Mouse (Mus musculus) layer of hippocampus, postnatal 36 days (tissue): ENCODE measurements around the gene Eefsec. TPM values are rescaled to one million over a fixed set of nuclear protein-coding genes. Genes with fewer than 3 reads are reported as not detected.

Experiments used
- DNase-seq, 2 experiments: peaks; one replicate each; pipeline ENCODE4 v3.0.0; 2022
- total RNA-seq, 2 experiments: library from RNA; stranded (reverse); gene quantifications; 2 replicates each; pipeline ENCODE4 v1.2.3; 2021

The Eefsec gene
- total RNA-seq, 2 experiments from 2014 or later, result 23.6 to 24.1 TPM

DNA sequence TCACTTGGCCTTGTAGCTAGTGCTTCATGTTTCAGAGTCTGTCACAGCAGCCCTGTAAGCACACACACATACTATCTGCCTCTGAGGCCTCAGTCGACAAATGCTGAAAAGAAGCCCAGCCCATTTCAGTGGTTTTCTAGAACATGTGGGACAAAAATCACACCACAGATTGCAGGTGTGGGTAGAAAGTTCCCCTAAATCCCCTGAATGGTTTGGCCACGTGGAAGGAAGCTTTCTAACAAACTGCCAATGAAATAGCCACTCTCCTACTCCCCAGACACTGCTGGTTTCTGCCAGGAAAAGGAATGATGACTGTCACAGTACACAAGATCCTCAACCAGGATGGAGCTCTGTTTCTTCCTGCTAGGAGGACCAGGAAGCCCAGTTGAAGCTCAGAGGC, 33.7 kb downstream of the Eefsec start:
- no peak for DNase-seq

DNA sequence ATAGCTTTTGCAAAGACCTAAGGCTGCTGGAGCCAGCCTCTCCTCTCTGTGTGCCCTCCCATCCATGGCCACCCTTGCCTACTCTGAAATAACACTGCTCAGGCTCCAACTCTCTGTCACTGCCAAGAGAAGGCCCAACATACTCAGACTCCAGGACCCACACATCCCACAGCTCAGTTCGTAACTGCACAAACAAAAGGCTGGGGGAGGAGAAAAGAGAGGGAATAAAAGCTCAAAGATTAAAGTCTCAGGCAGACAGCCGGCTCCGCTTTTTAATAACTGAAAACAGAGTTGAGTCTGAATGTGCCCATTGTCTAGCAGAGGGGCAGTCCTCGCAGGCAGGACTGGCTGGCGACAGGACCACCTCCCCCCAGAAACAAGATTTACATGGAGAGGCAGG, 36.8 kb downstream of the Eefsec start:
- no peak for DNase-seq

DNA sequence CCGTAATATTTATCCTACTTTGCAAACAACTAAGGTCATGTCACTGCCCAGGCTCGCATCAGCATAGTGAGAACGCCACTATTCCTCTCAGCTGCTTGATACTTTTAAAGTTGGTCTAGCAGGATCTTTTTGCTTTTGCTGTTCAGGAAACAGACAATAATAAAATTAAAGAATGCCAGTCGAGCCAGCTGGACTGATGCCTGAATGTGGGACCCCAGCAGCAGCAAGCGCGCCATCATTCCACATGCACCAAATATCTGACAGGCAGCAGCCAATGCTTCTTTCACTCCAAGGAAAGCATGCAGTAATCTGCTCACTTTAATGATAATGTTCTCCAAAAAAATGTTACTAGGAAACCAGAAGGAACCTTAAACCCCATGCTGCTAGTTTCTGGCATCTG, 45.9 kb downstream of the Eefsec start:
- no peak for DNase-seq

DNA sequence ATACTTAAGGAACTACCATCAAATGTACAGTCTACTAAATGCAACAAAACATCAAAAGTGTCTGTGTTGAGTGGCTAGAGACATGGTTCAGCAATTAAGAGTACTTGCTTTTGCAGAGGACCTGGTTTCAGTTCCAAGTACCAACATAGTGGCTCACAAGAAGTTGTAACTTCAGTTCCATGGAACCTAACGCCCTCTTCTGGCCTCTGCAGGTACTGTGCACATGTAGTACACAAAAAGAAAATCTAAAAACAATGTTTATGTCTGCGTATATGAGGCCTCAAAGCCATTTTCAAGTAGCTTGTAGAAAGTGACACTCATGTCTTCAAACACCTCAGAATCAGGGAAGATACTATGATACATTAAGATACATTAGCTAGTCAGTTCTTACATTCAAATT, 48.4 kb downstream of the Eefsec start:
- DNase-seq, result no peak

- no peak for DNase-seq
Observed at GRCm38 (mm10) chr6:88388946-88389345, 57.4 kb downstream of the Eefsec start.

GRCm38 (mm10) chr6:88387836-88388724, 58.3 kb downstream of the Eefsec start:
- no peak for DNase-seq

DNA sequence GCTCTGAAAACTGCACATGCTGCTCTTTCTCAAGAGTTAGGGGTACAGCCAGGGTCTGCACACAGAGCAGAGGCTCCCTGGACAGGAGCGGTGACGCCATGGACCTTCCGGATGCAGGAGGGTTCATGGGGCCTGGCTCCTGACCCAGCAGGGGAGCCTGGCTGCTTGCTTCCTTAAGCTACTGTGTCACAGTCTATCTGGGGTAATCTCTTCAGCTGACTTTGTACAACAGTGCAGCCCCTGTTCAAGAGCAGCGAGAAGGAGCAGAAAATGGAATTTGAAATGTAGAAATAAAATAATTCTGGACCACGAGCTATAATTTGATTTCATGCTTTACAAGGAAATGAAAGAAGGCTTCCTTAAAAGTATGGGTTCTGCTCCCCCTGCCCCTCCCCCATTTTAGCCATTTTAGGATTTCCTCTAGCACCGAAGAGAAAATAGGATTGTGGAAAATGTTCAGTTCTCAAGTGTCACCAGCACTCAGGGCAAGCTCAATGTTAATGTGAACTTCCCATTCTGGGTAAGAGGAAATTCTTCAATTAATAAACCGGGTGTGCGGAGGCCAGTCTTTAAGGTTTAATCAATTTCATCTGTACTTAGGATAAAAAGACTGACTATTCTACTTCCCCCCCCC, 61.8 kb downstream of the Eefsec start:
- no peak for DNase-seq

- no peak for DNase-seq
Observed at GRCm38 (mm10) chr6:88383734-88384133, 62.6 kb downstream of the Eefsec start.

DNA sequence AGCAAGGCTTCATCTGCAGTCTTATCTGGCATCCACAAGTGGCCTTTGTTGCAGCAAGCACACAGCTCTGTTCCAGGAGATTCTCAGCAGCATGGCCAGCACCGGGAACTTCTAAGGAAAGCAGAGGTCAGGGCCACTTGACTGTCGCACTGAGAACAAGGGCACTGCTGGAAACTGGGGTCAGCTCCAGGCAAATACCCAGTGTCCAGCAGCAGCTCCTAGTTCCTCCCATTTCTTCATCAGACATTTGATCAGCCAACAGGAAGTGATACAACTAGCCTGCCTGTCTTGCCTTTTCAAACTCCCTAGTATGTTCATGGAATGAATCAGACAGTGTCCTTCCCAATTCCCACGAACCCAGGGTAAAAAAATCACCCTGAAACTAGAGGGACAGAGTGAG, 66.6 kb downstream of the Eefsec start:
- DNase-seq, result no peak

GRCm38 (mm10) chr6:88378829-88379228, 67.5 kb downstream of the Eefsec start:
- DNase-seq, result no peak

GRCm38 (mm10) chr6:88374247-88374646, 72.1 kb downstream of the Eefsec start:
- no peak for DNase-seq

GRCm38 (mm10) chr6:88369851-88370635, 76.3 kb downstream of the Eefsec start:
- DNase-seq, result no peak

DNA sequence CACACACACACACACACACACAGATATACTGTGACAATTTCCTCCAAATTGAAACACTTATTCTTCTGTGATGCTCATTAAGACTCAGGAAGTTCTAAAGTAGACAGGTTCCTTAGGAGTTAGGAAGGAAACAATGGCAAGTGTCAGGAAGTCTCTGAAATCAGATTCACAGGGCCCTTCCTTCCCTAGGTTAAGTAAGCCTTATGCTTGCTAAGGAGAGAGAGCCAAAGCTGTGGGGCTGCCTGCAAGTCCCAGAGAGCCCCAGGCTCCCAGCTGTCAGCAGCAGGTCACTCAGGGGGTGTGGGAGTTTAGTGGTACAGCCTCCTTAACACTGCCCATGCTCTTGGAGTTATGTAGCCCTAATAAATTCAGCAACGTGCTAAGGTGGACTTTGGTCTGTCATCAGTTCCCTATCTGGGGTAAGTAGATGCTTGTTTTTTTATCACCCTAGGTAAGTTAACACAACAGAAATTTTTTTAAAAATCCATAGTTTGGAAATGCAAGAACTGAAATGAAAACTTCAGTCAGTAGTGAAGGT, 82.8 kb downstream of the Eefsec start:
- DNase-seq, result no peak

- DNase-seq, result no peak
Observed at GRCm38 (mm10) chr6:88361096-88361495, 85.2 kb downstream of the Eefsec start.

- DNase-seq, result no peak
Observed at GRCm38 (mm10) chr6:88358210-88358609, 88.1 kb downstream of the Eefsec start.

DNA sequence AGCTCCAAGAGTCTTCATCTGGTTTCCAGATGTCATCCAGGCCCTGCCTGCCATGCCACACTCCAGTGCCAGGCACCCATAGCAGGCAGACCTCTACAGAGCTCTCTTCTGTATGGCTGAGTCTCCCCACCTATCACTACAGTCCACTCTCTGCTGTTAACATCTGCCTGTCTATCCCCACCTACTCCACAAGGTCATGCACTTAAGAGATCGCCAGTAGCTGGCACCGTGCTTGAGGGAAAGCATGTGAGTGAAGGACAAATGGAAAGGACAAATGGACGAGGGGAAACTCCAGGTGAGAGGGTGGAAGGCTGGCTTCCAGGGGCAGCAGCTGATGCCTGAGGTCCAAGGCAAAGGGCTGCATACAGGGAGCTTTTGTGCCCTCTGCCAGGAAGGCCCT, 90.5 kb downstream of the Eefsec start:
- no peak for DNase-seq

DNA sequence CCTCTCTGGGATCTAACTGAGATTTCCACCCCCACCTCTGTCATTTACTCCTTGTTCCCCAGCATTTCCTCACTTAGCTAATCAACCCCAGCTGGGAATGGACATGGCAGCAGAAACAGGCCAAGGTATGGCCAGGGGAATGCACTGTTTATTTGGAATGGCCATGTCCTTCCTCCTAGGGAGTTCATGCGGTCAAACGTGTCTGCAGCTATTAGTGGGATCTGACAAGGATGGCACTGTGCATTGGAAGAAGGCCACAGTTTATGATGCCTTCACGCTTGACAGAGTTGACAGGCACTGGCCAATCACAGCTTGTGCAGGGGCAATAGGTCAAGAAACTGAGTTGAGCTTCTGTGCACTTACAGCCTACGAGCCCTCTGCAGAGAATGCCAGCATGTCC, 93.8 kb downstream of the Eefsec start:
- no peak for DNase-seq

DNA sequence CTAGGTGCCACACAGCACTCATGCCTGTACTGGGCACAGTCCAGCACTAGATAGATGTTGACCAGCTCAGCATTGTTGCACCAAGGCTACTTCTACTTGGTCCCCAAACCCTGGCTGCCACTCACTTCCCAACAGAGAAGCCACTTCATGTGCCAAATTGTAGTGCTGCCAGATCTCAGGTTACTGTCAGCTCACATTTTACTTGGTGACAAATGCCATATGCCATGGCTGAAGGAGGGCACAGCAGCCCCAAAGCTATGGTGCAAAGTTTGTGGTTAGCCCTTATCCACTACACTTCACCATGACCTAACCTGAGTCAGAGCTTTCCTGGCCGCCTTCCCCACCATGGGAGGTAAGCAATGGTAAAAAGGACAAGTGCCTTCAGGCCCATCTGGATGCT, 99.6 kb downstream of the Eefsec start:
- DNase-seq, result no peak

- no peak for DNase-seq
Observed at GRCm38 (mm10) chr6:88345311-88345710, 101.0 kb downstream of the Eefsec start.

- DNase-seq, result peak; percentile 64 to 73
Observed at GRCm38 (mm10) chr6:88343485-88344450, 102.6 kb downstream of the Eefsec start.

- DNase-seq, result no peak
Observed at GRCm38 (mm10) chr6:88342965-88343364, 103.4 kb downstream of the Eefsec start.

DNA sequence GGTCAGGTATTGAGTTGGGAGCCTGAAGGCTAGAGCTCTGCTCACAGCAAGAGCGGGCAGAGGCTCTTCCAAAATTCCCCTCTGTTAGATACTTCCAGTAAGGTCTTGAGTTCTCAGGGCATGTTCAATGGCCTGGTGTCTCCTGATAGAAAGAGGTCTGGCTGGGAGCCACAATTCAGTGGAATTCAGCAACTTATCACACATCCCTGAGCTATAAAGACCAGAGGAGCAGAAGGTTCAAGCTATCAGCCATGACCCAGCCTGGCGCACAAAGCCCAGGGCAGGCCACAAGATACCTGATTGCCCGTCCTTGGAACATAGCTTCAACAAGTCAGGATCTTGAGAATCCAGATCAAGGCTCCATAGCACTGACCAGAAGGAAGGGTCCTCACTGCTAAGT, 105.2 kb downstream of the Eefsec start:
- DNase-seq, result no peak
